ENCODE assay signal across 8 mouse cellular contexts in the genomic region with DNA sequence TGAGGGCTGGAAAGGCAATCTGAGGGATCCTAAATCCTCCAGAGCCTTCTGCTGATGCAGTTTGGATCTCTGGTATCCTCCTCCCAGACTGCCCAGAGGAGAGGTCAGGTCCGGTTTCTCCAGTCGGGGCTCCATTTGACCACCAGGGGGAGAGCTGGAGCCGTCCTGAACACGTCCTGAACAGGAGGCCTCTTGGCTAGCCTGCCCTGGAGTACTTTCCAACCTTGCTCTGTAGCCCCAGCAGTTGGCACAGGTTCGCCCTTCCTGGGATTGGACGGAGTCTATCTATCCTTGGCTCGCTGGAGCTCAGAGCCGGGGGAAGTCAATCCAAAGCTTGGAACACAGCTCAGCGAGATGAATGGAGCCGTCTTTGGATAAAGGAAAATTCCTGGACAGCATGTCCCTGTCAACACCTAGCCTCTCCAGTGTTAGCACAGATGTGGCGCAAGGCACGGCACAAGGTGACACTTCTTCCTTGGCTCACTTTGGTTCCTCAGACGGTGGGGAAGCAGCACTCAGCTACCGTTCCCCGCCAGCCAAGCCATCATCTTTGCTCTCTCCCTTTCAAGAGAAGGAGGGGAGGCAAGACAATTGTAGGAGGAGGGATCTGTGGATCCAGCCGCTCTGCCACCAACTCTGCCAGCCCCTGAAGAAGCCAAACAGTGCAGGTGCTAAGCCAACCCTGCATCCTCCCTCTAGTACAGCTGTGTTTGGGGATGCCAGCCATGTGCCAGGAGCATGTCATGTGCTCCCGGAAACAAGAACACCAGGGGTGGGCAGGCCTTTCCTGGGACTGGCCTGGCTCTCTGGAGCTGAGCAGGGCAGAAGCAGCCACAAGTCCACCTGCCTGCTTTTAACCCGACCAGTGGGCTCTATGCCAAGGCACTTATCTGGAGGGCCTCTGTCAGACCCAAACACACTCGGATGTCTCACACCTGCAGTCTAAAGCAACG. TPM values are rescaled to one million over a fixed set of nuclear protein-coding genes. Genes with fewer than 3 reads are reported as not detected.
DNase-seq lines count a peak whose midpoint lies in the region; ATAC-seq and TF ChIP-seq lines count a peak whose summit lies in the region.

No protein-coding gene starts in this region.

- WGBS in hindbrain, embryonic 13.5 days = 51% methylated on average over 20 of the region's 20 CpGs

- no peaks in the 10 kb centered on the region for H3K36me3 ChIP-seq in hindbrain, embryonic 13.5 days

- ATAC-seq in hindbrain, embryonic 13.5 days (ENCODE audit: low FRiP score) = no peak

- peak overlapping the region; percentile 75 for H3K27ac ChIP-seq in hindbrain, embryonic 13.5 days
- H3K27ac ChIP-seq in left cerebral cortex, adult 2 months = peak overlapping the region; percentile 68

- TF ChIP-seq CTCF in left cerebral cortex, adult 2 months (IDR thresholded peaks at IDR 0.05) = peak; percentile 86

- H3K9me3 ChIP-seq in hindbrain, embryonic 13.5 days = no peaks in the 10 kb centered on the region

- H3K9ac ChIP-seq in hindbrain, embryonic 13.5 days = peak overlapping the region; percentile 35; the same call in 1 of the 2 replicates

- H3K4me3 ChIP-seq in hindbrain, embryonic 13.5 days = no peak overlapping the region
- H3K4me3 ChIP-seq in left cerebral cortex, adult 2 months = no peak overlapping the region

- H3K27me3 ChIP-seq in hindbrain, embryonic 13.5 days = no peaks in the 10 kb centered on the region

- intact Hi-C loops in left cerebral cortex, adult 2 months (cut with DNase I) = loop anchor here (5.0 kb wide), 2 partner anchors 80 to 370 kb away; no protein-coding TSS in a partner anchor

- H3K4me2 ChIP-seq in hindbrain, embryonic 13.5 days = no peak overlapping the region

- H3K4me1 ChIP-seq in hindbrain, embryonic 13.5 days (replicated peaks) = peaks cover 40% of the 10 kb centered on the region

- peak; percentile 92 for DNase-seq in MN1 (ENCODE audit: low spot score)
- peak; percentile 95 for DNase-seq in cerebellum, adult 9-10 months
- DNase-seq in gastrocnemius, adult 18-20 months (ENCODE audit: low spot score) = peak; percentile 94
- peak; percentile 63 to 66 for DNase-seq in left cerebral cortex, adult 2 months (ENCODE audit: extremely low spot score in 1 of 2, low spot score in 2 of 2)
- peak; percentile 92 for DNase-seq in lung, postnatal 36 days
- DNase-seq in retina, postnatal 1 day = peak; percentile 88
- DNase-seq in thymus, postnatal 4 days = peak; percentile 82

RNA-seq across cellular contexts. Expression of a gene that starts 21.0 kb away (rescaled TPM):
- 10 to 100 TPM; 59.3 to 62.6 TPM for total RNA-seq in gastrocnemius, adult 18-20 months (2021)
- polyA plus RNA-seq in hindbrain, embryonic 13.5 days (2015; fragmentation: Nextera tagmentation; extraction: Ambion mirVana) = 1,025 and 1,119 TPM in 2 replicates
- total RNA-seq in left cerebral cortex, adult 2 months (2021) = 100 to 1,000 TPM; 410 TPM

RNA-seq across cellular contexts. Expression of a gene that starts 23.9 kb away (rescaled TPM):
- 10 to 100 TPM; 66.1 to 70.4 TPM for total RNA-seq in gastrocnemius, adult 18-20 months (2021)
- 36.2 and 39.0 TPM in 2 replicates for polyA plus RNA-seq in hindbrain, embryonic 13.5 days (2015; fragmentation: Nextera tagmentation; extraction: Ambion mirVana)
- total RNA-seq in left cerebral cortex, adult 2 months (2021) = 100 to 1,000 TPM; 113 to 125 TPM

RNA-seq across cellular contexts. Expression of a gene that starts 56.4 kb away (rescaled TPM):
- total RNA-seq in gastrocnemius, adult 18-20 months (2021) = not detected
- polyA plus RNA-seq in hindbrain, embryonic 13.5 days (2015; fragmentation: Nextera tagmentation; extraction: Ambion mirVana) = not detected in 2 replicates
- not detected for total RNA-seq in left cerebral cortex, adult 2 months (2021)

Comparison
In these comparisons a context has a peak if more than half of its experiments do, and no peak if none do; other contexts are left out.
1. RNA of a gene that starts 21.0 kb away (total RNA-seq): 410 TPM in left cerebral cortex, adult 2 months; 59.3 to 62.6 TPM in gastrocnemius, adult 18-20 months; every median in the first group is over 4 times any median in the second.
2. Peak in every context shown above with its lines, with median percentiles within 50 percentile points of each other: DNase-seq.